ENCODE assay signal across 9 mouse cellular contexts in genomic region chr12:8301841-8302431, GRCm38 (mm10). TPM values are rescaled to one million over a fixed set of nuclear protein-coding genes. Genes with fewer than 3 reads are reported as not detected.
DNase-seq lines count a peak whose midpoint lies in the region; ATAC-seq and TF ChIP-seq lines count a peak whose summit lies in the region.
"Had no signal": no experiment of that assay in that cellular context is flagged by ENCODE, and none has a peak within 500 bp of the region (broad histone marks: within the 10 kb centered on the region; RNA-seq: fewer than 3 reads in every experiment).

Gdf7 (minus strand) TSS chr12:8301954.

- DNase-seq in layer of hippocampus, adult 2 months (ENCODE audit: low spot score in 2 of 2) = no peak
- no peak for DNase-seq in layer of hippocampus, adult 9-11 months
- no peak for DNase-seq in cerebellum, postnatal 14 days
- DNase-seq in left cerebral cortex, postnatal 10 days (ENCODE audit: extremely low spot score in 1 of 2, low spot score in 2 of 2) = no peak
- DNase-seq: lung, adult 2 months had no signal

- H3K36me3 ChIP-seq in embryonic facial prominence, embryonic 12.5 days = no peaks in the 10 kb centered on the region
- H3K36me3 ChIP-seq in intestine, postnatal 0 days (ENCODE audit: control insufficient read depth, insufficient read depth) = no peaks in the 10 kb centered on the region
- H3K36me3 ChIP-seq in neural tube, embryonic 14.5 days (ENCODE audit: control insufficient read depth, insufficient read depth, low read length) = no peaks in the 10 kb centered on the region

- peak within 1 kb of the TSS; percentile 68 for H3K9ac ChIP-seq in embryonic facial prominence, embryonic 12.5 days
- no peak within 1 kb of the TSS for H3K9ac ChIP-seq in intestine, postnatal 0 days (ENCODE audit: low read depth, low read length)
- H3K9ac ChIP-seq in neural tube, embryonic 14.5 days (replicated peaks; ENCODE audit: low read depth, low read length) = 0 out of 2 replicates have a peak within 1 kb of the TSS, but pooled peaks have one; percentile 28

- H3K4me3 ChIP-seq in layer of hippocampus, adult 2 months = peak within 1 kb of the TSS; percentile 52
- peak within 1 kb of the TSS; percentile 55 for H3K4me3 ChIP-seq in embryonic facial prominence, embryonic 12.5 days
- H3K4me3 ChIP-seq in intestine, postnatal 0 days (ENCODE audit: low read depth, low read length) = peak within 1 kb of the TSS; percentile 44
- H3K4me3 ChIP-seq in neural tube, embryonic 14.5 days (ENCODE audit: low read depth, low read length) = peak within 1 kb of the TSS; percentile 31

- 1% methylated on average over 45 of the region's 53 CpGs for WGBS in embryonic facial prominence, embryonic 12.5 days
- under 1% methylated on average over 48 of the region's 53 CpGs for WGBS in intestine, postnatal 0 days
- under 1% methylated on average over 44 of the region's 53 CpGs for WGBS in neural tube, embryonic 14.5 days

- peak; percentile 65 for ATAC-seq in embryonic facial prominence, embryonic 12.5 days (ENCODE audit: insufficient number of reproducible peaks, insufficient read depth, low FRiP score, low TSS enrichment)
- no peak for ATAC-seq in intestine, postnatal 0 days
- ATAC-seq in neural tube, embryonic 14.5 days (ENCODE audit: low read depth) = peak; percentile 41; the same call in 1 of the 2 replicates
- ATAC-seq in activated CD4-positive, CD25-positive, alpha-beta regulatory T cell, adult 4 months = no peak

- no peak within 1 kb of the TSS for H3K27ac ChIP-seq in layer of hippocampus, adult 2 months
- H3K27ac ChIP-seq in embryonic facial prominence, embryonic 12.5 days = no peak within 1 kb of the TSS
- H3K27ac ChIP-seq in intestine, postnatal 0 days (ENCODE audit: low read depth, low read length) = no peak within 1 kb of the TSS
- H3K27ac ChIP-seq in neural tube, embryonic 14.5 days (ENCODE audit: low read depth, low read length) = no peak within 1 kb of the TSS

- peaks cover 23% of the 10 kb centered on the region for H3K4me1 ChIP-seq in embryonic facial prominence, embryonic 12.5 days
- no peaks in the 10 kb centered on the region for H3K4me1 ChIP-seq in intestine, postnatal 0 days (replicated peaks; ENCODE audit: control insufficient read depth, insufficient read depth, low read length)
- H3K4me1 ChIP-seq in neural tube, embryonic 14.5 days (ENCODE audit: control insufficient read depth, insufficient read depth, low read length) = peaks cover 11% of the 10 kb centered on the region; the same call in 1 of the 2 replicates

- H3K9me3 ChIP-seq in embryonic facial prominence, embryonic 12.5 days = no peaks in the 10 kb centered on the region
- no peaks in the 10 kb centered on the region for H3K9me3 ChIP-seq in intestine, postnatal 0 days (ENCODE audit: control insufficient read depth)
- no peaks in the 10 kb centered on the region for H3K9me3 ChIP-seq in neural tube, embryonic 14.5 days (ENCODE audit: control insufficient read depth, low read length)

- peak; percentile 65 for TF ChIP-seq CTCF in layer of hippocampus, adult 2 months (conservative IDR thresholded peaks at IDR 0.05)
- peak; percentile 43; the same call in 1 of the 2 replicates for TF ChIP-seq CTCF in intestine, postnatal 0 days (IDR thresholded peaks at IDR 0.05; ENCODE audit: low read depth)

- H3K4me2 ChIP-seq in embryonic facial prominence, embryonic 12.5 days (replicated peaks) = peak within 1 kb of the TSS; percentile 78
- H3K4me2 ChIP-seq in intestine, postnatal 0 days (replicated peaks; ENCODE audit: low read depth) = peak within 1 kb of the TSS; percentile 65
- peak within 1 kb of the TSS; percentile 59 for H3K4me2 ChIP-seq in neural tube, embryonic 14.5 days (ENCODE audit: low read depth, low read length)

- peaks cover 94% of the 10 kb centered on the region for H3K27me3 ChIP-seq in embryonic facial prominence, embryonic 12.5 days
- peaks cover 91% of the 10 kb centered on the region for H3K27me3 ChIP-seq in intestine, postnatal 0 days (replicated peaks; ENCODE audit: control insufficient read depth, insufficient read depth, low read length)
- peaks cover 59% of the 10 kb centered on the region for H3K27me3 ChIP-seq in neural tube, embryonic 14.5 days (ENCODE audit: control insufficient read depth, insufficient read depth, low read length)

- intact Hi-C loops in left cerebral cortex, postnatal 10 days (cut with DNase I) = no loop called here

RNA-seq across cellular contexts. Expression of gene Gdf7, which starts in this region (rescaled TPM):
- total RNA-seq in layer of hippocampus, adult 2 months (2021) = not detected
- 1.8 and 2.5 TPM in 2 replicates for polyA plus RNA-seq in embryonic facial prominence, embryonic 12.5 days (2016; fragmentation: Nextera tagmentation; extraction: Ambion mirVana)
- polyA plus RNA-seq in intestine, postnatal 0 days (2015; fragmentation: Nextera tagmentation; extraction: Ambion mirVana) = not detected in 2 replicates
- 0.43 TPM in 1 of 2 replicates, not detected in the other for polyA plus RNA-seq in neural tube, embryonic 14.5 days (2014; fragmentation: Nextera tagmentation; extraction: Ambion mirVana)
- total RNA-seq in left cerebral cortex, postnatal 10 days (2021) = under 1 TPM in 1 of 2 experiments, not detected in 1; 0.24 TPM
- polyA plus RNA-seq in activated CD4-positive, CD25-positive, alpha-beta regulatory T cell, adult 4 months (2017; shearing (Covaris generic)) = not detected

Comparison
In these comparisons a context has a peak if more than half of its experiments do, and no peak if none do; other contexts are left out.
1. Peak in ATAC-seq, H3K4me3 ChIP-seq, H3K9ac ChIP-seq and H3K4me2 ChIP-seq in neural tube, embryonic 14.5 days; RNA of the gene not detected or under 1 TPM.